Mouse (Mus musculus): ENCODE measurements around the gene Adcy4.
A peak's percentile ranks its signal among the peaks of the same experiment; 100 is the strongest.

The Adcy4 gene

GRCm38 (mm10) chr14:55758363-55758784, 25.5 kb downstream of the Adcy4 start, which contains the start of gene Cideb:
TSS of gene Cideb (minus strand) at chr14:55758458.
- DNase-seq (ENCODE audit: low spot score in 2 of 2), result no peak

GRCm38 (mm10) chr14:55757566-55757965, 26.3 kb downstream of the Adcy4 start:
- no peak for DNase-seq (ENCODE audit: low spot score in 2 of 2)

- DNase-seq (ENCODE audit: low spot score in 2 of 2), result no peak
These were observed 36.6 kb downstream of the Adcy4 start for GRCm38 (mm10) chr14:55747051-55747847.

GRCm38 (mm10) chr14:55745861-55746237, 38.0 kb downstream of the Adcy4 start:
- no peak for DNase-seq (ENCODE audit: low spot score in 2 of 2)

GRCm38 (mm10) chr14:55745180-55745860, 38.6 kb downstream of the Adcy4 start, which contains the start of the genes Dhrs1 and Nop9:
TSS of gene Dhrs1 (minus strand) at chr14:55745690.
TSS of gene Nop9 (plus strand) at chr14:55745693.
- peak; percentile 58 to 73 for DNase-seq (ENCODE audit: low spot score in 2 of 2)

GRCm38 (mm10) chr14:55743711-55744110, 40.2 kb downstream of the Adcy4 start:
- DNase-seq (ENCODE audit: low spot score in 2 of 2), result peak; percentile 85 to 89

GRCm38 (mm10) chr14:55737086-55737687, 46.7 kb downstream of the Adcy4 start:
- DNase-seq (ENCODE audit: low spot score in 2 of 2), result no peak

- DNase-seq (ENCODE audit: low spot score in 2 of 2), result no peak
These were observed 48.1 kb downstream of the Adcy4 start for GRCm38 (mm10) chr14:55735758-55736157.

GRCm38 (mm10) chr14:55735334-55735733, 48.6 kb downstream of the Adcy4 start:
- no peak for DNase-seq (ENCODE audit: low spot score in 2 of 2)

GRCm38 (mm10) chr14:55734869-55735268, 49.0 kb downstream of the Adcy4 start:
- no peak for DNase-seq (ENCODE audit: low spot score in 2 of 2)

GRCm38 (mm10) chr14:55733889-55734288, 50.0 kb downstream of the Adcy4 start:
- DNase-seq (ENCODE audit: low spot score in 2 of 2), result no peak

- no peak for DNase-seq (ENCODE audit: low spot score in 2 of 2)
These were observed 53.3 kb downstream of the Adcy4 start for GRCm38 (mm10) chr14:55730531-55731032.

- no peak for DNase-seq (ENCODE audit: low spot score in 2 of 2)
These were observed 53.8 kb downstream of the Adcy4 start for GRCm38 (mm10) chr14:55730116-55730515.

GRCm38 (mm10) chr14:55727889-55728685, 55.8 kb downstream of the Adcy4 start:
- DNase-seq (ENCODE audit: low spot score in 2 of 2), result no peak

- no peak for DNase-seq (ENCODE audit: low spot score in 2 of 2)
These were observed 57.6 kb downstream of the Adcy4 start for GRCm38 (mm10) chr14:55726261-55726660.

GRCm38 (mm10) chr14:55724411-55724871, 59.5 kb downstream of the Adcy4 start:
- no peak for DNase-seq (ENCODE audit: low spot score in 2 of 2)

- no peak for DNase-seq (ENCODE audit: low spot score in 2 of 2)
These were observed 60.5 kb downstream of the Adcy4 start for GRCm38 (mm10) chr14:55723433-55723832.

GRCm38 (mm10) chr14:55722438-55722945, 61.4 kb downstream of the Adcy4 start:
- no peak for DNase-seq (ENCODE audit: low spot score in 2 of 2)

GRCm38 (mm10) chr14:55721700-55722437, 62.0 kb downstream of the Adcy4 start, which contains the start of gene Rabggta:
TSS of gene Rabggta (minus strand) at chr14:55722263.
- DNase-seq (ENCODE audit: low spot score in 2 of 2), result peak; percentile 85 to 89

GRCm38 (mm10) chr14:55721076-55721475, 62.8 kb downstream of the Adcy4 start:
- DNase-seq (ENCODE audit: low spot score in 2 of 2), result no peak
